Mouse (Mus musculus) B cell, adult 67 days (primary cell): ENCODE data around the gene Gopc. TPM values are rescaled to one million over a fixed set of nuclear protein-coding genes. Genes with fewer than 3 reads are reported as not detected.

Source experiments
- total RNA-seq, 2 experiments: library from RNA; stranded (reverse); gene quantifications; 4 replicates each; pipeline ENCODE4 v1.2.4; 2023

Gopc gene
- total RNA-seq = 10 to 100 TPM; 38.8 to 39.2 TPM

GRCm38 (mm10) chr10:52381845-52382591, at the start of gene Gopc:
Gene Gopc, minus strand, starts transcription at chr10:52382124.

GRCm38 (mm10) chr10:52417299-52417997, 35.5 kb upstream of the Gopc start, which contains the start of gene Nus1:
Gene Nus1, plus strand, starts transcription at chr10:52417547.

GRCm38 (mm10) chr10:52388922-52389430, 7.1 kb upstream of the Gopc start, which contains the start of gene Nepn:
Gene Nepn, plus strand, starts transcription at chr10:52388972.

GRCm38 (mm10) chr10:52358467-52358866, 23.5 kb downstream of the Gopc start, which contains the start of gene Gm26741:
Gene Gm26741, plus strand, starts transcription at chr10:52358767.

Other genes with a start within 250 kb of the Gopc start
- not detected for gene Ros1, start 186.9 kb downstream of the Gopc start, total RNA-seq
- gene Dcbld1, start 148.5 kb downstream of the Gopc start, total RNA-seq = 1 to 10 TPM; 3.7 to 4.2 TPM
- not detected for gene Gm26741, start 23.4 kb downstream of the Gopc start, total RNA-seq
- gene Nepn, start 6.8 kb upstream of the Gopc start, total RNA-seq = not detected
- 10 to 100 TPM; 34.8 to 42.5 TPM for gene Nus1, start 35.4 kb upstream of the Gopc start, total RNA-seq